Mouse (Mus musculus) hindbrain, embryonic 10.5 days (tissue): ENCODE measurements around the gene Tecpr1. TPM values are rescaled to one million over a fixed set of nuclear protein-coding genes. Genes with fewer than 3 reads are reported as not detected.

Experiments
- polyA plus RNA-seq: library from polyadenylated mRNA; unstranded; fragments of >200 nt; fragmentation: Nextera tagmentation; extraction: Ambion mirVana; gene quantifications from 2 replicates; pipeline ENCODE4 v1.2.1, GENCODE M21; 2016

Gene Tecpr1
- polyA plus RNA-seq, 1 experiment from 2014 or later: 24.7 TPM

Other genes starting within 250 kb of the Tecpr1 start
- 94.2 and 95.5 TPM in 2 replicates for gene Ccz1, start 208.7 kb downstream of the Tecpr1 start, polyA plus RNA-seq
- gene Ocm, start 196.9 kb downstream of the Tecpr1 start, polyA plus RNA-seq: not detected in 2 replicates
- gene Lmtk2, start 123.2 kb downstream of the Tecpr1 start, polyA plus RNA-seq: 5.4 and 5.8 TPM in 2 replicates
- 0.09 and 0.45 TPM in 2 replicates for gene Bhlha15, start 33.3 kb downstream of the Tecpr1 start, polyA plus RNA-seq
- gene Bri3, start 20.8 kb upstream of the Tecpr1 start, polyA plus RNA-seq: 115 and 157 TPM in 2 replicates
- 3.8 and 5.2 TPM in 2 replicates for gene Baiap2l1, start 134.5 kb upstream of the Tecpr1 start, polyA plus RNA-seq